Mouse (Mus musculus) myocyte (in vitro differentiated cells): ENCODE data around the gene Stx18.

ENCODE experiments used
- E2F4 ChIP-seq: IDR thresholded peaks from one replicate; pipeline ENCODE4 v1.6.1; 2011; ENCODE audit warnings: mild to moderate bottlenecking, control low read depth, moderate library complexity; ENCODE audit not compliant: insufficient read depth
- MYOG ChIP-seq, 3 experiments: IDR thresholded peaks; one replicate each; pipeline ENCODE4 v1.6.1; 2011; ENCODE audit warnings: control low read depth in 2 of 3, low read depth in 2 of 3, mild to moderate bottlenecking in 2 of 3; ENCODE audit not compliant: insufficient read length in 2 of 3, control insufficient read depth in 1 of 3, insufficient read depth in 1 of 3
- REST ChIP-seq: IDR thresholded peaks from one replicate; pipeline ENCODE4 v1.6.1; 2011; ENCODE audit warnings: mild to moderate bottlenecking, control low read depth, moderate library complexity; ENCODE audit not compliant: insufficient read depth, insufficient read length
- TCF12 ChIP-seq: IDR thresholded peaks from one replicate; pipeline ENCODE4 v1.6.1; 2011; ENCODE audit warnings: mild to moderate bottlenecking, control low read depth; ENCODE audit not compliant: poor library complexity, insufficient read depth, severe bottlenecking

- TF ChIP-seq REST = no peak
- TF ChIP-seq E2F4 = no peak
- no peak for TF ChIP-seq MYOG (IDR thresholded peaks at IDR 0.05; ENCODE audit: control insufficient read depth in 1 of 3, insufficient read depth in 1 of 3, insufficient read length in 2 of 3, low read depth in 2 of 3)
- TF ChIP-seq TCF12 = no peak
Measured at GRCm38 (mm10) chr5:37992346-37992745, 46.2 kb upstream of the Stx18 start.
